In genomic region chr17:9538371-9538770, GRCm38 (mm10) we compare ENCODE assay signal across 23 mouse cellular contexts.
DNase-seq lines count a peak whose midpoint lies in the region; ATAC-seq lines count a peak whose summit lies in the region.
"Had no signal": no experiment of that assay in that cellular context is flagged by ENCODE, and none has a peak within 500 bp of the region (broad histone marks: within the 10 kb centered on the region; RNA-seq: fewer than 3 reads in every experiment).

No protein-coding gene starts in this region.

- H3K4me3 ChIP-seq in hindbrain, embryonic 13.5 days = no peak overlapping the region
- H3K4me3 ChIP-seq in hindbrain, embryonic 14.5 days (replicated peaks; ENCODE audit: low read length) = no peak overlapping the region
- no peak overlapping the region for H3K4me3 ChIP-seq in neural tube, embryonic 13.5 days
- H3K4me3 ChIP-seq in neural tube, embryonic 15.5 days (replicated peaks) = no peak overlapping the region
- H3K4me3 ChIP-seq: embryonic facial prominence, embryonic 10.5 days; embryonic facial prominence, embryonic 12.5 days; forebrain, embryonic 13.5 days; forebrain, embryonic 15.5 days had no signal

- ATAC-seq in hindbrain, embryonic 13.5 days (ENCODE audit: low FRiP score) = no peak
- ATAC-seq in hindbrain, embryonic 14.5 days (ENCODE audit: low FRiP score) = no peak
- no peak for ATAC-seq in neural tube, embryonic 13.5 days (ENCODE audit: low read depth)
- ATAC-seq in neural tube, embryonic 15.5 days (ENCODE audit: low FRiP score) = no peak
- ATAC-seq: CD4-positive, CD25-positive, alpha-beta regulatory T cell, adult 4 months; forebrain, embryonic 13.5 days; forebrain, embryonic 15.5 days had no signal

- no peaks in the 10 kb centered on the region for H3K27me3 ChIP-seq in hindbrain, embryonic 13.5 days
- no peaks in the 10 kb centered on the region for H3K27me3 ChIP-seq in hindbrain, embryonic 14.5 days (ENCODE audit: control insufficient read depth, insufficient read depth, low read length)
- H3K27me3 ChIP-seq in neural tube, embryonic 13.5 days = no peaks in the 10 kb centered on the region
- no peaks in the 10 kb centered on the region for H3K27me3 ChIP-seq in neural tube, embryonic 15.5 days (replicated peaks)
- H3K27me3 ChIP-seq: CH12.LX; embryonic facial prominence, embryonic 12.5 days; forebrain, embryonic 13.5 days; forebrain, embryonic 15.5 days had no signal

- H3K9me3 ChIP-seq in hindbrain, embryonic 13.5 days = 0 out of 2 replicates have a peak, but pooled peaks cover 4% of the 10 kb centered on the region
- H3K9me3 ChIP-seq in hindbrain, embryonic 14.5 days (ENCODE audit: control insufficient read depth, low read length) = peaks cover 4% of the 10 kb centered on the region; the same call in 1 of the 2 replicates
- H3K9me3 ChIP-seq in neural tube, embryonic 13.5 days = peaks cover 5% of the 10 kb centered on the region
- H3K9me3 ChIP-seq in neural tube, embryonic 15.5 days (replicated peaks) = no peaks in the 10 kb centered on the region
- H3K9me3 ChIP-seq: embryonic facial prominence, embryonic 12.5 days; G1E had no signal

- no peak for DNase-seq in hindbrain, embryonic 14.5 days (ENCODE audit: low spot score)
- peak; percentile 33 for DNase-seq in retina, embryonic 14.5 days (ENCODE audit: low spot score)
- DNase-seq in gastrocnemius, postnatal 4 days (ENCODE audit: low spot score in 2 of 2) = no peak
- no peak for DNase-seq in spleen, adult 12 weeks (ENCODE audit: low spot score)
- DNase-seq: adrenal gland, adult 2 months; adrenal gland, postnatal 14 days; adrenal gland, postnatal 36 days; B cell, adult 2 months; cerebellum, adult 11-12 months; cerebellum, adult 2 months; cerebellum, adult 9-10 months; cerebellum, postnatal 10 days; cerebellum, postnatal 25 days had no signal

- no peak overlapping the region for H3K9ac ChIP-seq in hindbrain, embryonic 13.5 days
- no peak overlapping the region for H3K9ac ChIP-seq in hindbrain, embryonic 14.5 days
- H3K9ac ChIP-seq in neural tube, embryonic 13.5 days = no peak overlapping the region
- H3K9ac ChIP-seq in neural tube, embryonic 15.5 days (replicated peaks) = no peak overlapping the region
- H3K9ac ChIP-seq: embryonic facial prominence, embryonic 12.5 days; forebrain, embryonic 13.5 days; forebrain, embryonic 15.5 days had no signal

- H3K4me2 ChIP-seq in hindbrain, embryonic 13.5 days = no peak overlapping the region
- no peak overlapping the region for H3K4me2 ChIP-seq in hindbrain, embryonic 14.5 days (replicated peaks)
- H3K4me2 ChIP-seq in neural tube, embryonic 13.5 days = no peak overlapping the region
- H3K4me2 ChIP-seq in neural tube, embryonic 15.5 days = no peak overlapping the region
- H3K4me2 ChIP-seq: embryonic facial prominence, embryonic 12.5 days; forebrain, embryonic 13.5 days; forebrain, embryonic 15.5 days had no signal

- peak overlapping the region; percentile 15; the same call in 1 of the 2 replicates for H3K27ac ChIP-seq in hindbrain, embryonic 13.5 days
- no peak overlapping the region for H3K27ac ChIP-seq in hindbrain, embryonic 14.5 days
- H3K27ac ChIP-seq in neural tube, embryonic 13.5 days (replicated peaks) = 0 out of 2 replicates have a peak overlapping the region, but pooled peaks have one; percentile 29
- H3K27ac ChIP-seq in neural tube, embryonic 15.5 days (replicated peaks) = no peak overlapping the region
- H3K27ac ChIP-seq: embryonic facial prominence, embryonic 10.5 days; embryonic facial prominence, embryonic 12.5 days; forebrain, embryonic 13.5 days; forebrain, embryonic 15.5 days had no signal

- peaks cover 28% of the 10 kb centered on the region for H3K4me1 ChIP-seq in hindbrain, embryonic 13.5 days (replicated peaks)
- 0 out of 2 replicates have a peak, but pooled peaks cover 9% of the 10 kb centered on the region for H3K4me1 ChIP-seq in hindbrain, embryonic 14.5 days (replicated peaks; ENCODE audit: control insufficient read depth, insufficient read depth, low read length)
- peaks cover 16% of the 10 kb centered on the region for H3K4me1 ChIP-seq in neural tube, embryonic 13.5 days (replicated peaks)
- H3K4me1 ChIP-seq in neural tube, embryonic 15.5 days = peaks cover 3% of the 10 kb centered on the region; the same call in 1 of the 2 replicates
- H3K4me1 ChIP-seq: embryonic facial prominence, embryonic 10.5 days; embryonic facial prominence, embryonic 12.5 days had no signal

- H3K36me3 ChIP-seq in hindbrain, embryonic 13.5 days = no peaks in the 10 kb centered on the region
- no peaks in the 10 kb centered on the region for H3K36me3 ChIP-seq in hindbrain, embryonic 14.5 days (replicated peaks; ENCODE audit: control insufficient read depth, insufficient read depth)
- H3K36me3 ChIP-seq in neural tube, embryonic 13.5 days = no peaks in the 10 kb centered on the region
- H3K36me3 ChIP-seq in neural tube, embryonic 15.5 days = no peaks in the 10 kb centered on the region
- H3K36me3 ChIP-seq: embryonic facial prominence, embryonic 10.5 days; embryonic facial prominence, embryonic 12.5 days; forebrain, embryonic 15.5 days; G1E had no signal

Comparison
In these comparisons a context has a peak if more than half of its experiments do, and no peak if none do; other contexts are left out.
1. H3K27ac ChIP-seq: peak in hindbrain, embryonic 13.5 days (single experiment) and neural tube, embryonic 13.5 days (single experiment); none in hindbrain, embryonic 14.5 days (single experiment) and neural tube, embryonic 15.5 days (single experiment).